Mouse (Mus musculus) MEL (cell line): Measurements from ENCODE around the gene Rpl28. TPM values are rescaled to one million over a fixed set of nuclear protein-coding genes. Genes with fewer than 3 reads are reported as not detected.

Experiments used
- DNase-seq: peaks from one replicate; pipeline ENCODE4 v3.0.0; 2011; ENCODE audit warnings: low read depth, low spot score
- H3K27ac ChIP-seq: 2 replicates; pipeline ENCODE4 v1.5.1; 2012; ENCODE audit warnings: low read depth, mild to moderate bottlenecking, control low read depth, low read length, moderate library complexity; ENCODE audit not compliant: control insufficient read depth
- H3K27me3 ChIP-seq, 2 experiments: fragments of 150-350 bp in 1 of 2; sonication (generic) in 1 of 2; 2 replicates each; pipeline ENCODE4 v1.6.1; 2012; ENCODE audit warnings: low read length in 2 of 2, mild to moderate bottlenecking in 2 of 2, improper control_type of control experiment in 1 of 2, moderate library complexity in 1 of 2; ENCODE audit not compliant: insufficient read depth in 2 of 2, control insufficient read depth in 1 of 2
- H3K36me3 ChIP-seq, 2 experiments: 2 replicates each; pipeline ENCODE4 v1.6.1; 2012 to 2014; ENCODE audit warnings: low read length in 2 of 2, improper control_type of control experiment in 1 of 2, inconsistent platforms in 1 of 2, mild to moderate bottlenecking in 1 of 2; ENCODE audit not compliant: insufficient read depth in 2 of 2, control insufficient read depth in 1 of 2
- H3K4me1 ChIP-seq, 2 experiments: fragments of 150-350 bp in 1 of 2; sonication (generic) in 1 of 2; 2 replicates each; pipeline ENCODE4 v1.6.1; 2012; ENCODE audit warnings: low read length in 2 of 2, improper control_type of control experiment in 1 of 2, mild to moderate bottlenecking in 1 of 2; ENCODE audit not compliant: insufficient read depth in 2 of 2, control insufficient read depth in 1 of 2
- H3K4me3 ChIP-seq, 2 experiments: fragments of 150-350 bp in 1 of 2; sonication (generic) in 1 of 2; 2 replicates each; pipeline ENCODE4 v1.5.1; 2012; ENCODE audit warnings: low read depth in 2 of 2, low read length in 2 of 2, mild to moderate bottlenecking in 2 of 2, moderate library complexity in 2 of 2, control low read depth in 1 of 2, improper control_type of control experiment in 1 of 2; ENCODE audit not compliant: control insufficient read depth in 1 of 2, insufficient read depth in 1 of 2
- H3K79me2 ChIP-seq: 2 replicates; pipeline ENCODE4 v1.6.1; 2012; ENCODE audit warnings: mild to moderate bottlenecking, low read length, moderate library complexity; ENCODE audit not compliant: control insufficient read depth, poor library complexity, insufficient read depth
- H3K9ac ChIP-seq: 2 replicates; pipeline ENCODE4 v1.6.1; 2012; ENCODE audit warnings: low read depth, mild to moderate bottlenecking, control low read depth, low read length, moderate library complexity; ENCODE audit not compliant: control insufficient read depth, poor library complexity, severe bottlenecking
- H3K9me3 ChIP-seq: fragments of 150-350 bp; sonication (generic); replicated peaks from 2 replicates; pipeline ENCODE4 v1.6.1; 2012; ENCODE audit warnings: mild to moderate bottlenecking, low read length, improper control_type of control experiment, moderate library complexity; ENCODE audit not compliant: insufficient read depth
- BHLHE40 ChIP-seq: IDR thresholded peaks from 2 replicates; pipeline ENCODE4 v1.6.1; 2012; ENCODE audit warnings: low read depth, mild to moderate bottlenecking, inconsistent platforms, low read length, improper control_type of control experiment, borderline replicate concordance
- CHD2 ChIP-seq: IDR thresholded peaks from 2 replicates; pipeline ENCODE4 v1.6.1; 2011; ENCODE audit warnings: low read length, improper control_type of control experiment
- CTCF ChIP-seq, 3 experiments: IDR thresholded peaks in 2 of 3; conservative IDR thresholded peaks in 1 of 3; 2 replicates each; pipeline ENCODE4 v1.5.1; 2011 to 2012; ENCODE audit warnings: low read length in 3 of 3, low read depth in 2 of 3, mild to moderate bottlenecking in 2 of 3, improper control_type of control experiment in 1 of 3, inconsistent platforms in 1 of 3, mixed read lengths in 1 of 3, moderate library complexity in 1 of 3; ENCODE audit not compliant: control insufficient read depth in 1 of 3, insufficient read depth in 1 of 3, poor library complexity in 1 of 3, severe bottlenecking in 1 of 3
- E2F4 ChIP-seq: IDR thresholded peaks from 2 replicates; pipeline ENCODE4 v1.6.1; 2011; ENCODE audit warnings: low read depth, low read length, improper control_type of control experiment, borderline replicate concordance
- ELF1 ChIP-seq: IDR thresholded peaks from 2 replicates; pipeline ENCODE4 v1.6.1; 2014; ENCODE audit warnings: low read depth, mild to moderate bottlenecking, inconsistent platforms, low read length, improper control_type of control experiment, moderate library complexity
- ETS1 ChIP-seq: IDR thresholded peaks from 2 replicates; pipeline ENCODE4 v1.6.1; 2012; ENCODE audit warnings: low read depth, mild to moderate bottlenecking, inconsistent platforms, low read length, improper control_type of control experiment, moderate library complexity
- GABPA ChIP-seq: IDR thresholded peaks from 2 replicates; pipeline ENCODE4 v1.6.1; 2012; ENCODE audit warnings: low read depth, mild to moderate bottlenecking, inconsistent platforms, low read length, improper control_type of control experiment, moderate library complexity
- HCFC1 ChIP-seq: IDR thresholded peaks from 2 replicates; pipeline ENCODE4 v1.6.1; 2012; ENCODE audit warnings: low read depth, mild to moderate bottlenecking, inconsistent platforms, low read length, improper control_type of control experiment, moderate library complexity
- JUND ChIP-seq: IDR thresholded peaks from 2 replicates; pipeline ENCODE4 v1.6.1; 2011; ENCODE audit warnings: low read depth, mild to moderate bottlenecking, improper control_type of control experiment, low read length
- MAX ChIP-seq: IDR thresholded peaks from 2 replicates; pipeline ENCODE4 v1.6.1; 2011; ENCODE audit warnings: low read length, improper control_type of control experiment
- MAZ ChIP-seq: IDR thresholded peaks from 2 replicates; pipeline ENCODE4 v1.6.1; 2012; ENCODE audit warnings: low read depth, mild to moderate bottlenecking, inconsistent platforms, low read length, improper control_type of control experiment
- MEF2A ChIP-seq: IDR thresholded peaks from 2 replicates; pipeline ENCODE4 v1.6.1; 2014; ENCODE audit warnings: low read depth, mild to moderate bottlenecking, inconsistent platforms, low read length, improper control_type of control experiment; ENCODE audit not compliant: poor library complexity, insufficient replicate concordance, severe bottlenecking; ENCODE audit errors: extremely low read depth
- MXI1 ChIP-seq: IDR thresholded peaks from 2 replicates; pipeline ENCODE4 v1.6.1; 2011; ENCODE audit warnings: mild to moderate bottlenecking, low read depth, low read length, improper control_type of control experiment
- MYB ChIP-seq: IDR thresholded peaks from 2 replicates; pipeline ENCODE4 v1.6.1; 2011; ENCODE audit warnings: mild to moderate bottlenecking, low read depth, low read length, improper control_type of control experiment
- MYC ChIP-seq: IDR thresholded peaks from 2 replicates; pipeline ENCODE4 v1.6.1; 2011; ENCODE audit warnings: low read depth, mild to moderate bottlenecking, low read length, improper control_type of control experiment, moderate library complexity
- NELFE ChIP-seq: IDR thresholded peaks from 2 replicates; pipeline ENCODE4 v1.6.1; 2011; ENCODE audit warnings: low read depth, low read length, improper control_type of control experiment
- NRF1 ChIP-seq: IDR thresholded peaks from 2 replicates; pipeline ENCODE4 v1.6.1; 2014; ENCODE audit warnings: low read depth, mild to moderate bottlenecking, inconsistent platforms, low read length, improper control_type of control experiment, moderate library complexity; ENCODE audit not compliant: poor library complexity, insufficient read depth, severe bottlenecking
- POLR2A ChIP-seq, 2 experiments: IDR thresholded peaks; 2 replicates each; pipeline ENCODE4 v1.6.1; 2011 to 2012; ENCODE audit warnings: low read length in 2 of 2, mild to moderate bottlenecking in 2 of 2, control low read depth in 1 of 2, improper control_type of control experiment in 1 of 2, low read depth in 1 of 2, moderate library complexity in 1 of 2; ENCODE audit not compliant: control insufficient read depth in 1 of 2, insufficient read depth in 1 of 2, poor library complexity in 1 of 2
- POLR2AphosphoS2 ChIP-seq: IDR thresholded peaks from 2 replicates; pipeline ENCODE4 v1.6.1; 2011; ENCODE audit warnings: low read length, improper control_type of control experiment
- POLR2AphosphoS5 ChIP-seq: IDR thresholded peaks from 2 replicates; pipeline ENCODE4 v1.6.1; 2012; ENCODE audit warnings: low read depth, borderline replicate concordance, mild to moderate bottlenecking, inconsistent platforms, low read length, moderate library complexity, mixed read lengths
- RCOR1 ChIP-seq: IDR thresholded peaks from 2 replicates; pipeline ENCODE4 v1.6.1; 2012; ENCODE audit warnings: low read depth, mild to moderate bottlenecking, inconsistent platforms, low read length, improper control_type of control experiment
- SIN3A ChIP-seq: IDR thresholded peaks from 2 replicates; pipeline ENCODE4 v1.6.1; 2012; ENCODE audit warnings: low read length, improper control_type of control experiment, inconsistent platforms
- SMC3 ChIP-seq: IDR thresholded peaks from 2 replicates; pipeline ENCODE4 v1.6.1; 2011; ENCODE audit warnings: low read depth, low read length, improper control_type of control experiment
- TAL1 ChIP-seq: IDR thresholded peaks from 2 replicates; pipeline ENCODE4 v1.6.1; 2012; ENCODE audit warnings: mild to moderate bottlenecking, inconsistent platforms, low read length, moderate library complexity, mixed read lengths
- TBP ChIP-seq: IDR thresholded peaks from 2 replicates; pipeline ENCODE4 v1.8.0; 2011; ENCODE audit warnings: low read depth, low read length, improper control_type of control experiment
- TCF12 ChIP-seq: IDR thresholded peaks from 2 replicates; pipeline ENCODE4 v1.6.1; 2014; ENCODE audit warnings: low read depth, mild to moderate bottlenecking, inconsistent platforms, low read length, improper control_type of control experiment, moderate library complexity
- UBTF ChIP-seq: IDR thresholded peaks from 2 replicates; pipeline ENCODE4 v1.6.1; 2012; ENCODE audit warnings: low read depth, mild to moderate bottlenecking, inconsistent platforms, low read length, improper control_type of control experiment, moderate library complexity, borderline replicate concordance; ENCODE audit not compliant: insufficient read depth
- USF1 ChIP-seq: IDR thresholded peaks from 2 replicates; pipeline ENCODE4 v1.6.1; 2014; ENCODE audit warnings: low read depth, mild to moderate bottlenecking, inconsistent platforms, low read length, improper control_type of control experiment, moderate library complexity
- USF2 ChIP-seq, 2 experiments: IDR thresholded peaks; 2 replicates each; pipeline ENCODE4 v1.6.1; 2011 to 2012; ENCODE audit warnings: improper control_type of control experiment in 2 of 2, low read length in 2 of 2, borderline replicate concordance in 1 of 2, inconsistent platforms in 1 of 2, low read depth in 1 of 2, mild to moderate bottlenecking in 1 of 2; ENCODE audit not compliant: insufficient read depth in 1 of 2
- ZC3H11A ChIP-seq: IDR thresholded peaks from 2 replicates; pipeline ENCODE4 v1.6.1; 2012; ENCODE audit warnings: low read depth, mild to moderate bottlenecking, inconsistent platforms, low read length, improper control_type of control experiment
- ZKSCAN1 ChIP-seq: IDR thresholded peaks from 2 replicates; pipeline ENCODE4 v1.6.1; 2012; ENCODE audit warnings: low read depth, mild to moderate bottlenecking, inconsistent platforms, low read length, improper control_type of control experiment, moderate library complexity
- ZMIZ1 ChIP-seq: IDR thresholded peaks from 2 replicates; pipeline ENCODE4 v1.6.1; 2012; ENCODE audit warnings: low read depth, mild to moderate bottlenecking, inconsistent platforms, low read length, improper control_type of control experiment, moderate library complexity
- ZNF384 ChIP-seq: IDR thresholded peaks from 2 replicates; pipeline ENCODE4 v1.6.1; 2012; ENCODE audit warnings: low read depth, mild to moderate bottlenecking, inconsistent platforms, low read length, improper control_type of control experiment
- polyA plus RNA-seq, 2 experiments: library from polyadenylated mRNA; stranded (reverse) in 1 of 2; unstranded in 1 of 2; fragments of >175 nt in 1 of 2; fragments of >200 nt in 1 of 2; gene quantifications; 2 replicates each; pipeline versions ENCODE4 v1.2.1 to v1.2.4; 2012; ENCODE audit warnings: low replicate concordance in 2 of 2, low read depth in 1 of 2; ENCODE audit not compliant: insufficient read length in 2 of 2, insufficient read depth in 1 of 2, missing spikeins in 1 of 2
- total RNA-seq: library from RNA; depleted of rRNA; stranded (reverse); fragments of 300-350 nt; gene quantifications from 2 replicates; pipeline ENCODE4 v1.2.3, GENCODE M21; 2012; rRNA removed

The Rpl28 gene
- total RNA-seq (2,026 and 2,264 TPM in 2 replicates), polyA plus RNA-seq (1,000 to 10,000 TPM in 1 of 2 experiments, 100 to 1,000 TPM in 1; 1,000 to 9,991 TPM)

DNA sequence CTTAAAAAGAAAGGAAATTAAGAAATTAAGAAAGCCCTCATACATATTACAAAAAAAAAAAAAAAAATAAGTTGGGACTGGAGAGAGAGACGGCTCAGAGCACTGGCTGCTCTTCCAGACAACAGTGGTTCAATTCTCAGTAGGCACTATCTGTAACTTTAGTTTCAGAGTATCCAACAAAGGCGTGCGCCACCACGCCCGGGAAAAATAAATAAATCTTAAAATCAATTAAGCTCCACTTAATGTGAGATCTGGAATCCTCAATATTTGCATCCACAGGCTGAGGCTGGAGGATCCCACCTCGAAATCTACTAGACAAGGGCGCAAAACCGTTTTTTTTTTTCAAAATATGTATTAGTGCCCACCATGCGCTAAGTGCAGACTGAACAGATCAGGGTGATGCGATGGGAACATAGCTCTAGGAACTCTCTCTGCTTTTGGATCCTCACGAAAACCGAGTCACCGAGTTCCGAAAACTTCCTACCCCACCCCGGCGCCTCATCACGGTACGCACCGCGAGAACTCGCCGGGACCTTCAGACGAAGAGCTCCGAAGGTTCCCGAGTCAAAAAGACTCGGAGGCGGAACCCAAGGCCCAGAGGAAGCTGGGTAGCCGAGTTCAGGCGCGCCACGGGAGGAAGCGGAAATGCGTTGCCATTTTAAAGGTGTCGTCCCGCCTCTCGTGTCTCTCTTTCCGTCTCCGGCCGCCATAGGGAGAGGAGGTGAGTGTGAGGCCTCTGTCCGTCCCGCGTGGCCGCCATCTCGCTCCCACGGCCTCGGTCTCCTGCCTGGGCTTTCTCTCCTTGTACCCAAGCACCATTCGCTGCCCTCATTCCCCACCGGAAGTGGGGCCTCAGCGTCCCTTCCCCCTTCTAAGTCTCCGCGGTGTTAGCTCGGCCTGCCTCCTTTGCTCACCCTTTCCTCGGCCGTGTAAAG is at the start of gene Rpl28:
Rpl28 (plus strand) TSS at position 597 of the 935 bp plus-strand sequence.
- H3K4me3 ChIP-seq = peak within 1 kb of the TSS; percentile 86 to 96
- H3K27me3 ChIP-seq = no peaks in the 10 kb centered on the region
- peaks cover under 1 to 19% of the 10 kb centered on the region in 2 experiments; a peak in 3 of 4 replicates for H3K4me1 ChIP-seq
- peak within 1 kb of the TSS; percentile 93 for H3K9ac ChIP-seq
- H3K79me2 ChIP-seq = peaks cover 37% of the 10 kb centered on the region
- H3K36me3 ChIP-seq = peaks cover 9 to 14% of the 10 kb centered on the region in 2 experiments
- DNase-seq = peak; percentile 97
- H3K27ac ChIP-seq = peak within 1 kb of the TSS; percentile 93
- H3K9me3 ChIP-seq = no peaks in the 10 kb centered on the region
- no peak; the same call in 1 of the 2 replicates for TF ChIP-seq MAZ
- peak; percentile 73; the same call in 1 of the 2 replicates for TF ChIP-seq E2F4
- TF ChIP-seq POLR2A (IDR thresholded peaks at IDR 0.05; ENCODE audit: control insufficient read depth in 1 of 2, insufficient read depth in 1 of 2, low read depth in 1 of 2, low read length in 2 of 2, poor library complexity in 1 of 2) = peak; percentile 82 to 98
- peak; percentile 89 for TF ChIP-seq ZMIZ1
- no peak for TF ChIP-seq USF2 (IDR thresholded peaks at IDR 0.05; ENCODE audit: borderline replicate concordance in 1 of 2, insufficient read depth in 1 of 2, low read depth in 1 of 2, low read length in 2 of 2)
- TF ChIP-seq ZKSCAN1 = no peak
- peak; percentile 97 for TF ChIP-seq POLR2AphosphoS2
- TF ChIP-seq ZNF384 = peak; percentile 47; the same call in 1 of the 2 replicates
- peak; percentile 98 for TF ChIP-seq TBP
- peak; percentile 29; the same call in 1 of the 2 replicates for TF ChIP-seq USF1
- peak; percentile 89 for TF ChIP-seq TCF12
- TF ChIP-seq ELF1 = peak; percentile 86
- no peak; the same call in 1 of the 2 replicates for TF ChIP-seq JUND
- peak; percentile 98 for TF ChIP-seq NELFE
- TF ChIP-seq MYC = peak; percentile 97
- TF ChIP-seq POLR2AphosphoS5 = peak; percentile 89; the same call in 1 of the 2 replicates
- TF ChIP-seq SMC3 = no peak
- no peak for TF ChIP-seq ZC3H11A
- TF ChIP-seq UBTF = 0 out of 2 replicates have a peak, but pooled peaks have one; percentile 72
- peak; percentile 91 for TF ChIP-seq MAX
- no peak for TF ChIP-seq BHLHE40
- TF ChIP-seq MYB = no peak
- TF ChIP-seq CHD2 = peak; percentile 86
- TF ChIP-seq HCFC1 = peak; percentile 94
- 0 out of 2 replicates have a peak, but pooled peaks have one; percentile 17 for TF ChIP-seq NRF1
- TF ChIP-seq RCOR1 = peak; percentile 62
- peak; percentile 51; the same call in 1 of the 2 replicates for TF ChIP-seq MXI1
- peak; percentile 35; the same call in 1 of the 2 replicates for TF ChIP-seq MEF2A
- TF ChIP-seq TAL1 = no peak
- TF ChIP-seq SIN3A = peak; percentile 76
- TF ChIP-seq CTCF (IDR thresholded peaks at IDR 0.05 in 2 of 3, conservative IDR thresholded peaks at IDR 0.05 in 1 of 3; ENCODE audit: control insufficient read depth in 1 of 3, insufficient read depth in 1 of 3, low read depth in 2 of 3, low read length in 3 of 3, poor library complexity in 1 of 3, severe bottlenecking in 1 of 3) = no peak
- TF ChIP-seq ETS1 = peak; percentile 23; the same call in 1 of the 2 replicates
- TF ChIP-seq GABPA = no peak
